Mouse (Mus musculus): Measurements from ENCODE around the gene Trim62. TPM values are rescaled to one million over a fixed set of nuclear protein-coding genes. Genes with fewer than 3 reads are reported as not detected.
A peak's percentile ranks its signal among the peaks of the same experiment; 100 is the strongest.
"Not testable (repeated sequence)": the region's sequence is repeated elsewhere in the genome, so short reads cannot be mapped to it uniquely, and the experiment has no call there.

Trim62 gene
- polyA plus RNA-seq, 1 experiment from 2014 or later, result 18.5 TPM

DNA sequence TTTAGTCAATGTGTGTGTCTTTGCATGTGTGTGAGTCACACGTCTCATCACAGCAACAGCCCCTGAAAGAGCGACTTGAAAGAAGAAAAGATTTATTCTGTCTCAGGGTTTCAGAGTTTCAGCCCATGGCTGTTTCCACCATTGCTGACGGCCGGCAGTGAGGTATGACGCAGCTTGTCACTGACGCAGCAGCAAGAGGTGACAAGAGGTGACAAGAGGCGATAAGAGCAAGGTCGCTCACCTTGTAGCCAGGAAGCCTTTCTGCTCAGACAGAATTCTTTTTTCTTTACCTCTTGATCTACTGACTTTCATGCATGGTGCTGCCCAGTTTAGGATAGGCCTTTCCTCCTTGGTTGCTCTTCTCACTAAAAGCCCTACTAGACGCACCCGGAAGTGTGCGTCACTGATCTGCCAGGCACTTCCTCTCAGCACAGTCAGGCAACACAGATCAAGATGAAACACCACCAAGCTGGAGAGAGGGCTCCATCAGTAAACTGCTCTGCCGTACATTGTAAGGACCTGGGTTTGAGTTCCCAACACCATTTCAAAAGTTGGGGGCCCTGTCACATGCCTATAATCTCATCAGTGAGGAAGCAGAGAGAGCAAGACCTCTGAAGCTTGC, 31.0 kb upstream of the Trim62 start:
- Histone ChIP-seq H3K36me3 (ENCODE audit: control insufficient read depth, insufficient read depth, low read length) (no peaks in the 10 kb centered on the region), H3K27ac (ENCODE audit: low read length) (no peak overlapping the region), H3K9ac (ENCODE audit: low read depth, low read length) (no peak overlapping the region), H3K4me3 (ENCODE audit: low read depth, low read length) (no peak overlapping the region), H3K27me3 (ENCODE audit: control insufficient read depth, insufficient read depth, low read depth, low read length) (no peaks in the 10 kb centered on the region), H3K9me3 (replicated peaks; ENCODE audit: control insufficient read depth, low read length, poor library complexity, severe bottlenecking) (no peaks in the 10 kb centered on the region), H3K4me2 (ENCODE audit: low read length) (no peak overlapping the region), H3K4me1 (ENCODE audit: control insufficient read depth, insufficient read depth, low read length) (no peaks in the 10 kb centered on the region)
- 92% methylated on average over 12 of the region's 12 CpGs for WGBS
- ATAC-seq, result no peak

DNA sequence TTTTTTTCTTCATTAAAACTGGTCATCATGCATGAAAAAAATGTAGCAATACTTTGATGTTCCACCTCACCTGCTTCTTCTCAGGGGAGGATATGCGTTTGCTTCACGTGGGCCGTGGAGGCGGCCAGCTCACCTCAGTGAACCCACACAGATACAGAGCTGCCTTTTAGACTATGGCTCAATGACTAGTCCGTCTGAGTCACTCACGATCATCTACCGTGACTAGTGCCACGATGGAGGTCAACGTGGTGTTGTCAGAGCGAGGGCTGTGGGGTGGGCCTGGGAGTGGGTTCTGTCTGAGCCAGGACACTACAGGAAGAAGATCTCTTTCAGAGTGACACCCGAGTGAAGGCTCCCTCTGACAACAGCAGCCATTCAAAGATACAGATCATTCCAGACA, 30.3 kb upstream of the Trim62 start:
- Histone ChIP-seq H3K4me1 (ENCODE audit: control insufficient read depth, insufficient read depth, low read length) (no peaks in the 10 kb centered on the region), H3K36me3 (ENCODE audit: control insufficient read depth, insufficient read depth, low read length) (no peaks in the 10 kb centered on the region), H3K9me3 (replicated peaks; ENCODE audit: control insufficient read depth, low read length, poor library complexity, severe bottlenecking) (no peaks in the 10 kb centered on the region), H3K9ac (ENCODE audit: low read depth, low read length) (no peak overlapping the region), H3K4me3 (ENCODE audit: low read depth, low read length) (no peak overlapping the region), H3K4me2 (ENCODE audit: low read length) (no peak overlapping the region), H3K27me3 (ENCODE audit: control insufficient read depth, insufficient read depth, low read depth, low read length) (no peaks in the 10 kb centered on the region), H3K27ac (ENCODE audit: low read length) (no peak overlapping the region)
- 68% methylated on average over 11 of the region's 11 CpGs for WGBS
- ATAC-seq, result no peak

DNA sequence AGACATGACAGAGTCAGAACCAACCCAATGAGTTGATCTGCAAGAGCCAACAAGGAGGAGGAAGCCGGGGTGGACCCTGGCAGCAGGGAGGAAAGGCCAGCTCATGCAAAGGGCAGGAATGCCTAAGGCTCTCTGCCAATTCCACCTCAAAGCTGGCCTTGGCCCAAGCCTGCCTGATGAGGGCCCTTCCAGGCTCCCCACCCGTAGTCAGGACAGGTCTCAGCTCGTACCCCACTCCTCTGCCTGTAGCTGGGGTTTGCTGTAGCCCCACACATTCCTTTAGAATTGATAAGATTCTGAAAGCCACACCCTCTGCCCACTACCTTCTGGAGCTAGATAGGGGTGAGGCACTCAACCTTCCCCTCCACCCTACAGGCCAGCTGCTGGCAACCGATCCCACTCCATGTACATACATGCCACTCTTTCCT, 27.8 kb upstream of the Trim62 start:
- ATAC-seq, result no peak
- Histone ChIP-seq H3K4me3 (ENCODE audit: low read depth, low read length) (no peak overlapping the region), H3K9me3 (replicated peaks; ENCODE audit: control insufficient read depth, low read length, poor library complexity, severe bottlenecking) (no peaks in the 10 kb centered on the region), H3K27me3 (ENCODE audit: control insufficient read depth, insufficient read depth, low read depth, low read length) (no peaks in the 10 kb centered on the region), H3K27ac (ENCODE audit: low read length) (no peak overlapping the region), H3K36me3 (ENCODE audit: control insufficient read depth, insufficient read depth, low read length) (no peaks in the 10 kb centered on the region), H3K9ac (ENCODE audit: low read depth, low read length) (no peak overlapping the region), H3K4me1 (ENCODE audit: control insufficient read depth, insufficient read depth, low read length) (no peaks in the 10 kb centered on the region), H3K4me2 (ENCODE audit: low read length) (no peak overlapping the region)
- 74% methylated on average over 4 of the region's 4 CpGs for WGBS

DNA sequence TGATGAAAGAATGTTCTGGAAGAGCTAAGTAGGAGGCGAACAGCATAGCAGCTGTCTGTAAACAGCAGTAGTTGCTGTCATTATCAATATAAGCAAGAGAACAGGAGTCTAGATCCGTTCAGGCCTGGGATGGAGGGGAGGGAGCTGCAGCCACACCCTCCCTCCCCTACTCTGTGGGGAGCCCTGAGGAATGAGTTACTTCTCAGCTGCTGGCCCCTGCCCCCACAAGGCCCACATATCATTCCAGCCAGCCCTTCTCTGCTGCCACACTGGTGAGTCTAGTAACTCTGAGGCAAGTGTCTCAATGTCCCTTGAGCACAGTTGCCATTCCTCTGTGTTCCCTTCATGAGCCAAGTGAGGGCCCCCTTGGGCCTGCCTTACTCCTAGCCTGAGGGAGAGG, 26.2 kb upstream of the Trim62 start:
- Histone ChIP-seq H3K9me3 (replicated peaks; ENCODE audit: control insufficient read depth, low read length, poor library complexity, severe bottlenecking) (no peaks in the 10 kb centered on the region), H3K9ac (ENCODE audit: low read depth, low read length) (no peak overlapping the region), H3K27me3 (ENCODE audit: control insufficient read depth, insufficient read depth, low read depth, low read length) (no peaks in the 10 kb centered on the region), H3K4me3 (ENCODE audit: low read depth, low read length) (no peak overlapping the region), H3K4me2 (ENCODE audit: low read length) (no peak overlapping the region), H3K4me1 (ENCODE audit: control insufficient read depth, insufficient read depth, low read length) (no peaks in the 10 kb centered on the region), H3K36me3 (ENCODE audit: control insufficient read depth, insufficient read depth, low read length) (no peaks in the 10 kb centered on the region), H3K27ac (ENCODE audit: low read length) (no peak overlapping the region)
- WGBS, result 76% methylated on average over 2 of the region's 2 CpGs
- ATAC-seq, result no peak

DNA sequence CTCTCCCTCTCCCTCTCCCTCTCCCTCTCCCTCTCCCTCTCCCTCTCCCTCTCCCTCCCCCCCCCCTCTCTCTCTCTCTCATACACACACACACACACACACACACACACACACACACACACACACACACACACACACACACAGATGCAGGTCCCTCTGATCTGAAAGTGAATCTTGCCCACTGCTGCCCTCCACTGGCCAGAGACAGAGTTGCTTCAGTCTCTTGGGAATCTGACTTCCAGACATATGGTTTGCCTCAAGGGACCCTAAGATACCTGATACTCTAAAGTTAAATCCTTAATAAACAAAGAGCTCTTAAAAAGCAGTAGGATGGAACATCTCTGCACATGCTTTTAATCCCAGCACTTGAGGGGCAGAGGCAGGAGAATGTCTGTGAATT, 25.2 kb upstream of the Trim62 start:
- not testable (repeated sequence) for H3K4me3 ChIP-seq (ENCODE audit: low read depth, low read length); H3K9ac ChIP-seq (ENCODE audit: low read depth, low read length); ATAC-seq; H3K27ac ChIP-seq (ENCODE audit: low read length); H3K4me1 ChIP-seq (ENCODE audit: control insufficient read depth, insufficient read depth, low read length); H3K36me3 ChIP-seq (ENCODE audit: control insufficient read depth, insufficient read depth, low read length); H3K4me2 ChIP-seq (ENCODE audit: low read length); H3K9me3 ChIP-seq (replicated peaks; ENCODE audit: control insufficient read depth, low read length, poor library complexity, severe bottlenecking); H3K27me3 ChIP-seq (ENCODE audit: control insufficient read depth, insufficient read depth, low read depth, low read length)

DNA sequence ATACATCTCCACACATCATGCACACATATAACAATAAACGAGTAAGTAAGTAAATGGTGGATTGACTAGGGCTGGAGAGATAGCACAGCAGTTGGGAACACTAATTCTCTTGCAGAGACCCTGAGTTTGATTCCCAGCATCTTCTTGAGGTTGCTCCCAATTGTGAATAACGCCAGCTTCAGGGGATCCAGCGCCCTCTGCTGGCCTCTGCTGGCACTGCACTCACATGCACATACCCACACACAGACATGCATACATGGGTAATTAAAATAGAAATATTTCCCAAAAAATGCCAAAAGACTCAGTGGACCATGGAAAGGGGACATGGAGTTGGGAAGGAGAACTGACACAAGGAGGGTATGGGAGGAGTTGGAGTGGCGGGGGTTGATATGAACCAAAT, 24.5 kb upstream of the Trim62 start:
- Histone ChIP-seq H3K4me3 (ENCODE audit: low read depth, low read length) (no peak overlapping the region), H3K9ac (ENCODE audit: low read depth, low read length) (no peak overlapping the region), H3K9me3 (replicated peaks; ENCODE audit: control insufficient read depth, low read length, poor library complexity, severe bottlenecking) (no peaks in the 10 kb centered on the region), H3K4me1 (ENCODE audit: control insufficient read depth, insufficient read depth, low read length) (no peaks in the 10 kb centered on the region), H3K36me3 (ENCODE audit: control insufficient read depth, insufficient read depth, low read length) (no peaks in the 10 kb centered on the region), H3K4me2 (ENCODE audit: low read length) (no peak overlapping the region), H3K27me3 (ENCODE audit: control insufficient read depth, insufficient read depth, low read depth, low read length) (no peaks in the 10 kb centered on the region), H3K27ac (ENCODE audit: low read length) (no peak overlapping the region)
- no peak for ATAC-seq
- WGBS, result 68% methylated on average over 4 of the region's 4 CpGs

DNA sequence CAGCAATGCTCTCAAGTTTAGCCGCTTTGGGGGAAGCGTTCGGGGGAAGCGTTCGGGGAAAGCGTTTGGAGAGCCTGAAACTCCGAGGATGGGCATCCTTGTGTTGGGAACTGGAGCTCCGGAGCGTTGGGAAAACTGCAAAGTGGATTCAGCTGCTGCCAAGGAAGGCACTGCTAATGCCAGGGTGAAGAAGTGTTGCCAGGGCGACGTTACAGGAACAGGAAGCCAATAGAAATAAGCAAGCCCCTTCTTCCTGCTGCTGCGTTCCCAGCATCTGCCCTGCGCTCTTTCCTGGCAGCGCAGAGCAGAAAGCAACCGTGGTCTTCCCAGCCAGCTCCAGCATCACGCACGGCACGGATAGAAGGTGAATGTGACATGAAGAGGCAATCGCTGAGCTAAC, 10.4 kb upstream of the Trim62 start:
- peak; percentile 51; the same call in 1 of the 2 replicates for ATAC-seq
- Histone ChIP-seq H3K27me3 (ENCODE audit: control insufficient read depth, insufficient read depth, low read depth, low read length) (no peaks in the 10 kb centered on the region), H3K36me3 (ENCODE audit: control insufficient read depth, insufficient read depth, low read length) (no peaks in the 10 kb centered on the region), H3K4me3 (ENCODE audit: low read depth, low read length) (no peak overlapping the region), H3K4me2 (ENCODE audit: low read length) (peak overlapping the region; percentile 37), H3K4me1 (ENCODE audit: control insufficient read depth, insufficient read depth, low read length) (peaks cover 9% of the 10 kb centered on the region), H3K9ac (ENCODE audit: low read depth, low read length) (no peak overlapping the region), H3K27ac (ENCODE audit: low read length) (peak overlapping the region; percentile 45), H3K9me3 (replicated peaks; ENCODE audit: control insufficient read depth, low read length, poor library complexity, severe bottlenecking) (no peaks in the 10 kb centered on the region)
- WGBS, result 48% methylated on average over 19 of the region's 19 CpGs

DNA sequence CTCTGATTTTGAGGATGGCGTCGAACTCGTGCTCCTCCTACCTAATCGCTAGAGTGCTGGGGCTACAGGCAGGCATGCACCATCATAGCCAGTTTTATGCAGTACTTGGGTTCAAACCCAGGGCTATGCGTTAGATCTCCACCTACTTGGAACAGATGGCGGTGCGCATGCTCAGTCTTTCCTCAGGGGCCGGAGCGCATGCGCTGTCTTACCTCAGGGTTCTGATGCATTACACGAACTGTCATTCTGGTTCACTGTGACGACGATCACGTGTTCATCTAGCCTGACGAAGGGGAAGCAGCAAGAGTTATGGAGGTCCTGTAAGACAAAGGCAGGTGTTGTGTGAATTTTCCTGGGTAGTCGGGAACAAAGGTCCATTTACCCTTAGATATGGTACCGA, 9.3 kb upstream of the Trim62 start:
- peaks cover 14% of the 10 kb centered on the region for H3K4me1 ChIP-seq (ENCODE audit: control insufficient read depth, insufficient read depth, low read length)
- H3K4me3 ChIP-seq (ENCODE audit: low read depth, low read length), result no peak overlapping the region
- no peak for ATAC-seq
- H3K9me3 ChIP-seq (replicated peaks; ENCODE audit: control insufficient read depth, low read length, poor library complexity, severe bottlenecking), result no peaks in the 10 kb centered on the region
- H3K27me3 ChIP-seq (ENCODE audit: control insufficient read depth, insufficient read depth, low read depth, low read length), result no peaks in the 10 kb centered on the region
- no peaks in the 10 kb centered on the region for H3K36me3 ChIP-seq (ENCODE audit: control insufficient read depth, insufficient read depth, low read length)
- H3K4me2 ChIP-seq (ENCODE audit: low read length), result no peak overlapping the region
- WGBS, result 93% methylated on average over 17 of the region's 17 CpGs
- no peak overlapping the region for H3K9ac ChIP-seq (ENCODE audit: low read depth, low read length)
- no peak overlapping the region for H3K27ac ChIP-seq (ENCODE audit: low read length)

DNA sequence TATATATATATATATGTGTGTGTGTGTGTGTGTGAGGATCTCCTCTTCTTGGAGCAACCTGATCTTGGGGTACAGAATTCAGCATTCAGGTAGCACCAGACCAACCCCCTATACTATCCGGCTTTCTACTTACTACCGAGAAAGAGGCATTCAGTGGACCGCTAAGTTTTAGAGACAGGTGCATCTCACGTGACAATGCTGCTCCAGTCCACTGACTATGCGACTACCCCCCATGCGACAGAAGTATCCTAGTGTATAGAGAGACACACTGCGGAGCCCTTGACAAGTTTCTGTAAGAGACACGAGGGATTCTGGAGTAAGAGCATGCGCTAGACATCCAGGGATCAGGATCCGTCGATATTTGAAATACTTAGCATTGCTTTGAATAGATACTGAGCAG, 7.9 kb upstream of the Trim62 start:
- Histone ChIP-seq H3K27ac (ENCODE audit: low read length) (no peak overlapping the region), H3K36me3 (ENCODE audit: control insufficient read depth, insufficient read depth, low read length) (no peaks in the 10 kb centered on the region), H3K27me3 (ENCODE audit: control insufficient read depth, insufficient read depth, low read depth, low read length) (no peaks in the 10 kb centered on the region), H3K9me3 (replicated peaks; ENCODE audit: control insufficient read depth, low read length, poor library complexity, severe bottlenecking) (no peaks in the 10 kb centered on the region), H3K4me2 (ENCODE audit: low read length) (no peak overlapping the region), H3K9ac (ENCODE audit: low read depth, low read length) (no peak overlapping the region), H3K4me3 (ENCODE audit: low read depth, low read length) (no peak overlapping the region), H3K4me1 (ENCODE audit: control insufficient read depth, insufficient read depth, low read length) (peaks cover 20% of the 10 kb centered on the region)
- 94% methylated on average over 11 of the region's 11 CpGs for WGBS
- no peak for ATAC-seq
